Mouse (Mus musculus) gastrocnemius, adult 2 months (tissue): ENCODE data around the gene Synpo2l. TPM values are rescaled to one million over a fixed set of nuclear protein-coding genes. Genes with fewer than 3 reads are reported as not detected.

Experiments used
- DNase-seq: peaks from one replicate; pipeline ENCODE4 v3.0.0; 2022
- H3K27ac ChIP-seq: fragments of 200-600 bp; 2 replicates; pipeline ENCODE4 v1.8.1; 2022; ENCODE audit warnings: mild to moderate bottlenecking
- H3K4me3 ChIP-seq: fragments of 200-600 bp; 2 replicates; pipeline ENCODE4 v1.8.1; 2022; ENCODE audit warnings: mild to moderate bottlenecking, moderate library complexity
- CTCF ChIP-seq: fragments of 200-600 bp; IDR thresholded peaks from 2 replicates; pipeline ENCODE4 v1.8.1; 2022; ENCODE audit warnings: antibody characterized with exemption, mild to moderate bottlenecking, moderate library complexity
- intact Hi-C: fragments of 180-260 bp; cut with DNase I; formaldehyde crosslinking; loops from one replicate; pipeline ENCODE4 v1.15.1; 2025
- total RNA-seq, 2 experiments: library from RNA; stranded (reverse); gene quantifications; 2 replicates each; pipeline ENCODE4 v1.2.3; 2021

Synpo2l gene
- total RNA-seq, 2 experiments from 2014 or later, result 142 to 187 TPM

DNA sequence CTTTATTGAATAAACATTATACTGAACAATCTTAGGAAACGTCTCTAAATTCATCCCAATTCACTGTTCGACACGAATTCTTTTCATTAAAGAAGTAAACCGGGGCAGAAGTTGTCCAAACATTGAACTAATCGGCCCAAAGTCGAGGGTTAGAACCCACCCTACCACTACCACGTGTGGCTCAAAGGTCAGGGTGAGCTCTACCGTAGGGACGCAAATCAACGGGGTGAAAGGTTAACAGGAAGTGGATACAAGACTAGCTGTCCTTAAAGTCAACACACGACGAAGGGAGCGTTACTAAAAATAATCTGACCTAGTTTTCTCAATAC, 5.5 kb upstream of the Synpo2l start:
- intact Hi-C loops, result loop anchor here (2.0 kb wide), 1 partner anchor 23 kb away; no protein-coding TSS in a partner anchor
- Histone ChIP-seq H3K4me3 (peak overlapping the region; percentile 85), H3K27ac (peak overlapping the region; percentile 98)
- peak; percentile 59 for DNase-seq
- no peak for TF ChIP-seq CTCF

DNA sequence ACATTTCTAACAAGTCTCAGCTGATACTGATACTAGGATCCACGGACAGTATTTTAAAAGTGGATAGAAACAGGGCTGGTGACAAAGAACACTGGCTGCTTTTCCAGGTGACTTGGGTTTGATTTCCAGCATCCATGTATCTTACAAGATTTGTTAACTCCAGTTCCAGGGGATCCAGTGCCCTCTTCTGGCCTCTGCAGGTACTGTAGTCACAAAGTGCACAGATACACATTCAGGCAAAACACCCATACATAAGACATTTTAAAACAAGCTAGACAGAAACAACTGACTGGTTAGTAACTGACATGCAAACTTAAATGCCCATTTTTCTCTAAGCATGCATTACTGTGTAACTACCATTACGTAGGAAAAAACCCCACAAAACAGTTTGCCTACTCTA, 4.8 kb upstream of the Synpo2l start:
- DNase-seq, result no peak
- Histone ChIP-seq H3K4me3 (peak overlapping the region; percentile 85), H3K27ac (peak overlapping the region; percentile 98)
- intact Hi-C loops, result no loop called here
- peak; percentile 61 for TF ChIP-seq CTCF

DNA sequence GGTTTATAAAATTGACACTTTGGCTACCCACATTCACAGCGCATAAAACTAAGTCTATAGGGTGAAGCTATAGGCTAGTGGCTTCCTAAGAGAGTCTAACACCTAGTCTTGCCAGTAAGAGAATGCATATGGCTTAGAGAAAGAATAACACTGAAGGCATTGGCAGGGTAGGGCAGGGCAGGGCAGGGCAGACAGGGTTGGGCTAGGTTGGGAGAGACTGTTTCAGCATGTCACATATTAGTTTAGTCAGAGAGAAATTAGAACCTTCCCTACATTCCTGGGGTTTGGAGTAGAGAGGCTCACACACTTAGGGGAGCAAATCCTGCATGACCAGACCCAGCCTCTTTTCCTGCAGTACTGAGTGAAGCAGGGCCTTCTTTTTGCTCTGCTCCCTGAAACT, 685 bp downstream of the Synpo2l start:
- H3K27ac ChIP-seq, result peak overlapping the region; percentile 94
- intact Hi-C loops, result no loop called here
- H3K4me3 ChIP-seq, result peak overlapping the region; percentile 79
- no peak for TF ChIP-seq CTCF
- no peak for DNase-seq

DNA sequence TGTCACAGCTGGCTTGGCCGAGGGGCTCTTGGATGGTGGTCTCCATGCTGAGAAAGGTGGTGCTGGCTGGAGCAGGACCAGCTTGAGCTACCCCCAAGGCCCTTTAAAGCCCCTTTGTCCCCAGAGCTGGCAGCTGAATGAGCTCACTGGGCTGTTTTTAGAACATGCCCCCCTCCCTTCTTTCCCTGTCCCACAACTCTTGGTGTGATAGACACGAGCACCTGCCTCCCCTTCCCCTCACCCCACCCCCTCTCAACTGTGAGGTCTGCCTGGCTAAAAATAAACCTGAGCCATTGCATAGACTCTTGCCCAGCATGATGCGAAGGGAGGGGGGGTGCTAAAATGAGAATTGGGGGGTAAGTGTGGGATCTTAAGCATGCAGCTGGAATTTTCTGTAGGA, 3.7 kb downstream of the Synpo2l start:
- intact Hi-C loops, result no loop called here
- peak overlapping the region; percentile 94 for H3K27ac ChIP-seq

DNA sequence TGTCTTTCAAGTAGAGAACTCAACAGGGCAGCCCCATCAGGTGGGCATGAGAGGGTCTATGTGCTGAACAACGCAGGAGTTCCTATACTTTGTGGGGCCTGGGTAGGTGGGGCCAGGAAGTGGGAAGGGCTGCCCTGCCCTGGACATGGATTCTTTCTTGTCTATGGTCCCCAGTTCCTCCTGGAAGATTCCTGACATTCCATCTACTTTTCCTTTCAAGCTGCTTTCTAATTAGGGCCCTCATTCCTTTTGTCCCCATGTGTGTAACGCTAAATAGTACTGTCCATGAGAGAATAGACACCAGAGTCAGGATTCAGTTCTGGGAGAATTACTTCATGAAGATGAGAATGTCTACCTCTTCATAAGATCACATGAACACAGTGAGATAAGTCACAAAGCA, 4.6 kb downstream of the Synpo2l start:
- no peak for TF ChIP-seq CTCF
- Histone ChIP-seq H3K4me3 (peak overlapping the region; percentile 79), H3K27ac (peak overlapping the region; percentile 94)
- intact Hi-C loops, result no loop called here
- no peak for DNase-seq

More for the DNA sequence above, 3.7 kb downstream of the Synpo2l start:
- no peak for TF ChIP-seq CTCF
- H3K4me3 ChIP-seq, result peak overlapping the region; percentile 79
- DNase-seq, result peak; percentile 80

DNA sequence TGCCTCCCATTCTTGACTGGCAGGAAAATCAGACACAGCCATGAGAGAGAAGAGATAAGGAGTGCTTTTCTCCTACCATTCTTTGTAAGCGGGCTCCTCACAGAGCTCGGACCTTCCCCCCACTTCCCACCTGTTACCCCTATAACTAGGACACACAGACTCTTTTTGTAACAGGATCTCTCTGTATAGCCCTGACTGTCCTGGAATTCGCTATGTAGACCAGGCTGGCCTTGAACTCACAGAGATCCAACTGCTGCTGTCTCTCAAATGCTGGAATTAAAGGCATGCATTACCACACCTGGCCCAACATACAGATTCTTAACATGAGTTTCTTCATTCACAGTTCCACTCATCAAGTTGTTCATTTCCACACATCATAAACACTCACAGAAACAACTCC, 5.4 kb downstream of the Synpo2l start:
- DNase-seq, result no peak
- no peak for TF ChIP-seq CTCF
- peak overlapping the region; percentile 79 for H3K4me3 ChIP-seq
- intact Hi-C loops, result no loop called here
- H3K27ac ChIP-seq, result peak overlapping the region; percentile 94

DNA sequence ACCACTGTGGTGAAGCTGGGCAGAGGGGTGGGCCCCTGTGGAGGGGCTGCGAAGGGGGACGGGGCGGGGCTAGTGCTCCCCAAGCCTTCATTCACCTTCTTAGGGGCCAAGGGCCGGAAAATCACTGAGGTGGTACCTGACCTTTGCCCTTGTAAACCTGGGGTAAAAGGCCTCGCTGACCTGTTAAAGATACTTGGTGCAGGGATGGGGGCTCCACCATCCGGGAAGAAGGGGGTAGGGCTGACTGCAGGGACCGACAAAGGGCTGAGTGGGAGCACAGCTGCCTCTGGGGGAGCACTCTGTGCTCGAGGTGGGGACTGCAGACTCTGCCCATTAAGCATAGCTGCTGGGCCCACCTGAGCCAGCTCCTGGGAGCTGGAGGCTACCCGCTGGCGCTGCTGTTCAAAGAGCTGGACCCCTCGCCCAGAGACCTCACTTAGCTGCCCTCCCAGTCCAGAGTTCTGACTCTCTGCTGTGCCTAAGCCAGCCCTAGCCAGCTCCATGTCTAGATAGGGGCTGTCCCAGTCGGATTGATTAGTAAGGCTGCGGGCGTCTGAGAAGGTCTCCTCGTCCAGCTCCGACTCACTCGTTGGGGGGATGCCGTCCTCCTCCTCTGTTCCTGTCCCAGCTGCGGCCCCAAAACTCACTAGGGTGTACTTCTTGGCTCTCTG, 6.4 kb downstream of the Synpo2l start:
- Histone ChIP-seq H3K4me3 (peak overlapping the region; percentile 79), H3K27ac (peak overlapping the region; percentile 94)
- no peak for TF ChIP-seq CTCF
- DNase-seq, result peak; percentile 53
- intact Hi-C loops, result no loop called here

DNA sequence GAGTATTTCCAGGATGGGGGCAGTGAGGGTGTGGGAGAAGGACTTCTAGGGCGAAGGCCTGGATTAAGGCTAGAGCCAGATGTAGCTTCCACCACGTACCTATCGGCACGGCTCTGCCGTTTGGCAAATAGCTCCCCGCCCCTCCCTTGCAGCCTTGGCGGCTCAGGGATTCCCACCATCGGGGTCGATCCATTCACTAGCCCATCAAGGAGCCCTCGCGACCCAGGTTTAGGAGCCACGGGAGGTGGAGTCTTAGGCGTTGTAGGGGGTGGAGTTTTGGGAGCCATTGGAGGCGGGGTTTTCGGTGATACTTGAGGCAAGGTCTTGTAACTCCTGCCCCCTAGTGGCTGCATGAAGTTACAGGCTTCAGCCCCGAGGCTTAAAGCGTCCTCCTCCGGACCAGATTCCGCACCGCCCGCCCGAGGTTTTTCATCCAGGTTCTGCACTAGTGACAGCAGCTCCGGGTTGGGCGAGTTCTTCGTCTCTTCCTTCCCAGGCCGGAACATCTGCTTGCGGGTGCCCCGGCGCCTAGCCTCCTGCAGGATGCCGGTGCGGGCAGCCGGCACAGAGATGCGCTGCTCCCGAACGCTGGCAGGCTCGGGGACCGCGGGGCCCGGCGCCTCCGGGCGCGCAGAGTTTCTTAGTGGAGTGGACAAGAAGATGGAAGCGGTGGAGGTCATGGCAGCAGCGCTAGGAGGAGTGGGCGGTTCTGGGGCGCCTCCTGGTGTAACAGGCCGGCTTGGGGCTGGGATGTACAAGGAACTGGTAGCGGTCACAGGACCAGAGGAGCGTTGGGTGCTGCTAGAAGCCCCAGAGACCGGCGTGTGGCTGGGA, 7.1 kb downstream of the Synpo2l start:
- peak; percentile 86 for TF ChIP-seq CTCF
- peak overlapping the region; percentile 79 for H3K4me3 ChIP-seq
- DNase-seq, result peak; percentile 94
- intact Hi-C loops, result no loop called here
- H3K27ac ChIP-seq, result peak overlapping the region; percentile 94

DNA sequence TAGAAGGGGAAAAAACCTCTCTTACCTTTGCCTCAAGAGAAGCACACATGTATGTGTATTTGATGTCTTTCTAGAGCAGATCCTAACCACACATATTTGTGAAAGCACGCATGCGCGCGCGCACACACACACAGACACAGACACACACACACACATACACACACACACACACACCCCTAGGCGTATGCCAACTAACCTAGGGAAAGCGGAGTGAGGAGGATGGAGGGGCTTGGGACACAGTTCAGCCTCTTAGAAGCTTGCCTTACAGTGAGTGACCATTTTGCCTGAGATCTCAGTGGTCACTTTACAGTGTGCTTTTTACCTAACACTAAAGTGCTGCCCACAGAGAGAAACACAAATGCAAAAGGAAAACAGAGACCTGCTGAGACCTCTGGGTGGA, 8.5 kb downstream of the Synpo2l start:
- peak overlapping the region; percentile 94 for H3K27ac ChIP-seq
- DNase-seq, result no peak
- intact Hi-C loops, result loop anchor here (5.0 kb wide), 1 partner anchor 267 kb away; the partner anchor contains the start of gene Mrps16
- H3K4me3 ChIP-seq, result no peak overlapping the region
- no peak for TF ChIP-seq CTCF

DNA sequence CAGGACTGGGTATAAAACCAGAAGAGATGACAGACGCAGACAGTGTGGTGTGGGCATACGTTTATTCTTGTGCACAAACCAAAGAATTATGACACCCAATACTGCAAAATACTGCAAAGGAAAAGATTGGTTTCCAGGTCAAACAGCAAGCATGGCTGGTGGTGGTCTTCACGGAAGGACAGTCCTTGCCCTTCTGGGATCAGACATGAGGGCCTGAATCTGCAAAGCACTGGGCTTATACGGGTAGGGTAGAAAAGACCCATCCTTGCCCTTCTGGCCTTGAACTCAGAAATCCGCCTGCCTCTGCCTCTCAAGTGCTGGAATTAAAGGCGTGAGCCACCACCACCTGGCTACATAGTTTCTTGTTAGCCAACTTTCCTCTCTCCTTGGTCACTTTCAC, 9.3 kb downstream of the Synpo2l start:
- no peak for TF ChIP-seq CTCF
- intact Hi-C loops, result loop anchor here (1.0 to 5.0 kb wide), 2 partner anchors 83 to 267 kb away; partner anchors contain the start of gene Mrps16
- H3K4me3 ChIP-seq, result no peak overlapping the region
- H3K27ac ChIP-seq, result peak overlapping the region; percentile 94
- no peak for DNase-seq

DNA sequence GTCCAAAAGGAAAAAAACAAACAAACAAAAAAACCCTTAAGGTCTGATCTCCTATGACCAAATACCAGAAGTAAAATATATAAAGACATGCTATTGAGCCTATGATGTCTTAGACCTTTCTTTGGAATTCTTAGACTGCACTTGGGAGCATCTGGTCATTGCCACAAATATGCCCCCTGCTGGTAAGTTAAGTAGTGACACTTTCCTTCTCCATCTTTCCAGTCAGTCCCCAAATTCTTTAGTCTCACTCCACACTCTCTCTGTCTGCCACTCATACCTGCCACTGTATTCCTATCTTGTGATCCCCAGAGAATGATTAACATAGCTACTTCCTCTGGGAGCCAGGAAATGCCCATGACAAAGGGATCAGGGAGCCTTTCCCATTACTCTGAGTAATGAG, 9.8 kb downstream of the Synpo2l start:
- DNase-seq, result no peak
- intact Hi-C loops, result loop anchor here (1.0 to 5.0 kb wide), 2 partner anchors 82 to 266 kb away; partner anchors contain the start of gene Mrps16

DNA sequence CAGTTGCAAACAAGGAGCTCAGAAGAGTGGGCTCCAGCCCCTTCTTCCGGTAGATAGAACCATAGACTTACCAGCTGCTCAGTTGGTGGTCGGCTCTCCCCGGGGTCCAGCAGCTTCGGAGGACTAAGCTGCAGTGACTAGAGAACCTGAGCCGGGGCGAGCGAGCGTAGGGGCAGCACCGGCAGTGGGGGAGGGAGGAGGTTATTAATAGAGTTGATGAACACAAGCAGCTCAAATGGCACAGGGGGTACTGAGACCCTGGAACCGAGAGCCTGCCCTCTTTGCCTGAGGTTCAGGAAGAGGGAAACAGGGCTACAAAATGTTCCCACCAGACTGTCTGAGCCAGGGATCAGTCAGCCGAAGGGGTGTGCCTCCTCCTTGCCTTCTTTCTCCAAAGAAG, 11.8 kb downstream of the Synpo2l start, which contains the start of gene Myoz1:
Gene Myoz1 (minus strand): TSS at position 180 of the 400 bp plus-strand sequence.
- intact Hi-C loops, result loop anchor here (5.0 kb wide), 1 partner anchor 264 kb away; the partner anchor contains the start of gene Mrps16
- peak within 1 kb of the TSS; percentile 80 for H3K4me3 ChIP-seq
- peak within 1 kb of the TSS; percentile 98 for H3K27ac ChIP-seq
- no peak for TF ChIP-seq CTCF
- peak; percentile 87 for DNase-seq

More for the DNA sequence above, 9.8 kb downstream of the Synpo2l start:
- peak; percentile 80 for TF ChIP-seq CTCF
- Histone ChIP-seq H3K27ac (peak overlapping the region; percentile 94), H3K4me3 (no peak overlapping the region)

DNA sequence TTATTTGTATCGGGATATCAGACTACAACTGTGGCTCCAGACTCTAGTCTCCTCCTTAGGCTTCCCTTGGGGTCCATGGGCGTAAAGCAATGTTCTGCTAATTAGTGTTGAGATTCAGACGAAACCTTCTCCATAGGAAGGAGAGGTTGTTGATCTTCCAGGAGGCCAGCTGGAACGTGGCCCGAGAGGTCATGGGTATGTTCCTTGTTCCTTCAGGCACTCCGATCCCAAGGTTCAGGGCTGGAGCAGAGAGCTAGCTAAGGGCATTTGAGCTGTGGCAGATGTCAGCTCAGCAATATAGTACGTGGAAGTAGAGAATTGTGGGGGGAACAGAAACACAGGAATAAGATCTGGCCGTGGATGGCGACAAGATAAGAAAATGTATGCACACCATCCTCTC, 12.4 kb downstream of the Synpo2l start:
- H3K4me3 ChIP-seq, result peak overlapping the region; percentile 80
- H3K27ac ChIP-seq, result peak overlapping the region; percentile 98
- intact Hi-C loops, result loop anchor here (5.0 kb wide), 1 partner anchor 263 kb away; the partner anchor contains the start of gene Mrps16
- no peak for TF ChIP-seq CTCF
- DNase-seq, result peak; percentile 90
